Mouse (Mus musculus) liver, embryonic 12.5 days (tissue): Measurements from ENCODE around the gene Sipa1l3. TPM values are rescaled to one million over a fixed set of nuclear protein-coding genes. Genes with fewer than 3 reads are reported as not detected.
A peak's percentile ranks its signal among the peaks of the same experiment; 100 is the strongest.

Source experiments
- ATAC-seq: fragments of 200-750 bp; cut with Nextera tagmentation; 2 replicates; pipeline ENCODE4 v1.8.0; 2017; ENCODE audit warnings: moderate number of reproducible peaks, mild to moderate bottlenecking, moderate library complexity
- H3K27ac ChIP-seq: fragments of 300-500 bp; sonication (generic); 2 replicates; pipeline ENCODE4 v1.5.1; 2016; ENCODE audit warnings: mild to moderate bottlenecking
- H3K27me3 ChIP-seq: fragments of 300-500 bp; sonication (generic); replicated peaks from 2 replicates; pipeline ENCODE4 v1.6.1; 2016; ENCODE audit warnings: mild to moderate bottlenecking, moderate library complexity
- H3K36me3 ChIP-seq: fragments of 300-500 bp; sonication (generic); 2 replicates; pipeline ENCODE4 v1.6.1; 2016; ENCODE audit warnings: mild to moderate bottlenecking, moderate library complexity
- H3K4me1 ChIP-seq: fragments of 300-500 bp; sonication (generic); 2 replicates; pipeline ENCODE4 v1.6.1; 2016
- H3K4me2 ChIP-seq: fragments of 300-500 bp; sonication (generic); 2 replicates; pipeline ENCODE4 v1.6.1; 2016; ENCODE audit warnings: mild to moderate bottlenecking, moderate library complexity
- H3K4me3 ChIP-seq: fragments of 300-500 bp; sonication (generic); 2 replicates; pipeline ENCODE4 v1.5.1; 2016; ENCODE audit warnings: mild to moderate bottlenecking, moderate library complexity
- H3K9ac ChIP-seq: fragments of 300-500 bp; sonication (generic); 2 replicates; pipeline ENCODE4 v1.6.1; 2016; ENCODE audit warnings: mild to moderate bottlenecking, moderate library complexity
- H3K9me3 ChIP-seq: fragments of 300-500 bp; sonication (generic); replicated peaks from 2 replicates; pipeline ENCODE4 v1.6.1; 2016; ENCODE audit warnings: mild to moderate bottlenecking, moderate library complexity
- WGBS: fragments of 180-500 bp; shearing (Covaris S2); methylation state at CpG from one replicate; pipeline ENCODE4 v1.1.7; 2016; ENCODE audit not compliant: insufficient replicate concordance; 5-methylcytosine and 5-hydroxymethylcytosine counted together
- polyA plus RNA-seq: library from polyadenylated mRNA; unstranded; fragments of >200 nt; fragmentation: Nextera tagmentation; extraction: Ambion mirVana; gene quantifications from 2 replicates; pipeline ENCODE4 v1.2.1, GENCODE M21; 2016

The Sipa1l3 gene
- polyA plus RNA-seq, 1 experiment from 2014 or later, result 4.1 TPM

GRCm38 (mm10) chr7:29396943-29397340 lies 121.5 kb downstream of the Sipa1l3 start:
- 84% methylated on average over 16 of the region's 16 CpGs for WGBS
- ATAC-seq, result no peak
- H3K27me3 ChIP-seq, result no peaks in the 10 kb centered on the region
- H3K9ac ChIP-seq, result no peak overlapping the region
- no peak overlapping the region for H3K4me3 ChIP-seq
- peaks cover 23% of the 10 kb centered on the region for H3K4me1 ChIP-seq
- H3K4me2 ChIP-seq, result no peak overlapping the region
- H3K27ac ChIP-seq, result no peak overlapping the region
- peaks cover 64% of the 10 kb centered on the region for H3K36me3 ChIP-seq
- no peaks in the 10 kb centered on the region for H3K9me3 ChIP-seq

- Histone ChIP-seq H3K4me1 (peaks cover 24% of the 10 kb centered on the region), H3K4me3 (no peak overlapping the region), H3K4me2 (no peak overlapping the region), H3K27ac (no peak overlapping the region), H3K9ac (no peak overlapping the region), H3K9me3 (no peaks in the 10 kb centered on the region), H3K27me3 (no peaks in the 10 kb centered on the region), H3K36me3 (peaks cover 64% of the 10 kb centered on the region)
- ATAC-seq, result no peak
- WGBS, result 69% methylated on average over 12 of the region's 12 CpGs
These were observed 122.1 kb downstream of the Sipa1l3 start for GRCm38 (mm10) chr7:29396216-29396942.

DNA sequence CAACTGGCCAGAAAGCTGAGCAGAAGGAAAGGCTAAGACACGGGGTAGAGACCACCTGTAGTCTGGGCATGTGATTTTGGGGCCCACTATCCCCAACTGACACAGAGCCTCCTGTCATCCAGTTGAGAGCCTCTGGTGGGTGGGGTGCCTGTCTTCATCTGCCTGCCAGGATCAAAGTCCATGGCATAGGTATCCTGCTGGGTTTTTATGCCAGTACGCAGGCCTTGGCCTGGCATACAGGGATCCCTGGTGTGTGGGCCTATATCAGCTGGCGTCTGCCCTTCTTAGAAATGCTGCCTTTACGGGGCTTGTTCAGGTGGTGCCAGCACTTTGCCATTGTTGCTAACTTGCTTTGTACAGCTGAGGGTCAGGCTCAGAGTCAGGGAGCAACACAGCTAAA lies 123.3 kb downstream of the Sipa1l3 start:
- no peaks in the 10 kb centered on the region for H3K9me3 ChIP-seq
- no peaks in the 10 kb centered on the region for H3K27me3 ChIP-seq
- H3K36me3 ChIP-seq, result peaks cover 56% of the 10 kb centered on the region
- H3K27ac ChIP-seq, result no peak overlapping the region
- H3K4me3 ChIP-seq, result no peak overlapping the region
- H3K4me2 ChIP-seq, result no peak overlapping the region
- no peak for ATAC-seq
- H3K9ac ChIP-seq, result no peak overlapping the region
- peaks cover 29% of the 10 kb centered on the region for H3K4me1 ChIP-seq
- WGBS, result 75% methylated on average over 4 of the region's 4 CpGs

DNA sequence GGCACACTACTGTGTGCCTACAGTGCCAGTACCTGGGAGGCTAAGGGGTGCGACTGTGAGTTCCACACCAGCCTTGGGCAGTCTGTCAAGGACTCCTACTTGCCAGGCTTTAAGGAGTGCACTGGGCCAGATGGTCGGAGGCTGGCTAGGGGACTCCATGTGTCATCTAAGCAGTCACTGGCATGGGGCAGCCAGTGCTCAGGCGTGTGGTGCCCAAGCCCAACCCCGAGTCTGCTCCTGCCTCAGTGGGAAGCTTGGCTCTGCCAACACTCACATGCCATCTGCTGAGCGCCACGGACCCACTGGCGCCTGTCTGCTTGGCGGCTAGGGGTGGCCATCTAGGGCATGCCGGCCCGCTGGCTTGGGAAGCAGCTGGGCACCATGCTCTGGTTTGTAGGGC lies 125.1 kb downstream of the Sipa1l3 start:
- Histone ChIP-seq H3K4me2 (no peak overlapping the region), H3K36me3 (peaks cover 37% of the 10 kb centered on the region), H3K27me3 (no peaks in the 10 kb centered on the region), H3K4me3 (no peak overlapping the region), H3K4me1 (peaks cover 33% of the 10 kb centered on the region), H3K9ac (no peak overlapping the region), H3K9me3 (no peaks in the 10 kb centered on the region), H3K27ac (no peak overlapping the region)
- 0 out of 2 replicates have a peak, but pooled peaks have one; percentile 16 for ATAC-seq
- WGBS, result 81% methylated on average over 10 of the region's 10 CpGs

DNA sequence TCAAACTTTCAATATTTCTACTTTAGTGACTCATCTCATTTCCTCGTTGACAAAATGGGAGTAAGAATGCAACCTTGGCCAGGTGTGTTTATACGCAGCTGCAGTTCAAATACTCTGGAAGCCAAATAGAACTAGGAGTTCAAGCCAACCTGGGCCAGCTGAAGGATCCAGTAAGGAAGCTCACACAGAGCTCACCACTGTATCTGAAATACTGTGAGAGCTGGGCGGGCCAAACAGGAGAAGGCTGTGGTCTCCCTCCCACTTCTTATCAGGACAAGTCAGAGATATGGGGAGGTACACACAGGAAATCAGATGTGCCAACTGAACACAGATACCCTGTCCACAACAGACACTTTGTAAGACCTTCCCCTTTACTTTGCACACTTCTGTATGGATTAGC lies 125.6 kb downstream of the Sipa1l3 start:
- peak overlapping the region; percentile 7; the same call in 1 of the 2 replicates for H3K4me2 ChIP-seq
- H3K4me3 ChIP-seq, result no peak overlapping the region
- no peak overlapping the region for H3K9ac ChIP-seq
- 45% methylated on average over 3 of the region's 3 CpGs for WGBS
- H3K36me3 ChIP-seq, result peaks cover 39% of the 10 kb centered on the region
- H3K27ac ChIP-seq, result no peak overlapping the region
- H3K9me3 ChIP-seq, result no peaks in the 10 kb centered on the region
- no peaks in the 10 kb centered on the region for H3K27me3 ChIP-seq
- peak; percentile 55; the same call in 1 of the 2 replicates for ATAC-seq
- peaks cover 33% of the 10 kb centered on the region for H3K4me1 ChIP-seq

- no peaks in the 10 kb centered on the region for H3K9me3 ChIP-seq
- H3K4me1 ChIP-seq, result peaks cover 33% of the 10 kb centered on the region
- WGBS, result 70% methylated on average over 25 of the region's 25 CpGs
- H3K4me2 ChIP-seq, result no peak overlapping the region
- H3K27ac ChIP-seq, result no peak overlapping the region
- no peaks in the 10 kb centered on the region for H3K27me3 ChIP-seq
- no peak overlapping the region for H3K4me3 ChIP-seq
- no peak for ATAC-seq
- peaks cover 45% of the 10 kb centered on the region for H3K36me3 ChIP-seq
- no peak overlapping the region for H3K9ac ChIP-seq
These were observed 126.5 kb downstream of the Sipa1l3 start for GRCm38 (mm10) chr7:29391761-29392512.

DNA sequence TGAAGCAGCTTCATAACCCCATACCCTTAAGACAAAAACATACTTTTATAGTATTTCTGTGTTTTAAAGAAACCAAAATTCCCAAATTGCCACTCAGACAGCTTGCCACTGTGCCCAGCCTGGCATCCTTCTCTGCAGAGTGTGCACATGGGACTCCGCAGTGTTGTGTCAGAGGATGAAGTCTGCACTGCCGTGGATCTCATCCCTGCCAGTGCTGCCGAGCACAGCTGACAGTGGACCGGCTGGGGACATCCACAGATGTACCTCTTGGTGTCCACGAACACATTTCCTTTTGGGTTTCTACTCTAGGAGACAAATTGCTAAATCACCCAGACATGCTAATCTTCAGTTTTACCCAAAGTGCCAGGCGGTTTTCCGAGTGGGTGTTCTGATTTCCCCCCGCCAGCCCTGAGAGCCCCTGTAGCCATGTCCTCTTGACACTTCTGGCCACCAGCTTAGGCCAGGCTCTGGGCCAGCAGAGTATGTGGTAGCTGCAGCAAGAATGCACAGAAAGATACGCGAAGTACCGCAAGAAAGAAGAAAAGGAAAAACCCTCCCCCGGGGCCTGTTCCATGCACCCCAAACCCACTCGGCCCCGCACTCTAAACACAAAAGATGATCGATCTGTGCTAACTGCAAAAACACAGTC lies 127.2 kb downstream of the Sipa1l3 start:
- WGBS, result 81% methylated on average over 15 of the region's 15 CpGs
- H3K36me3 ChIP-seq, result peaks cover 45% of the 10 kb centered on the region

GRCm38 (mm10) chr7:29390234-29390633 lies 128.2 kb downstream of the Sipa1l3 start:
- ATAC-seq, result no peak
- 44% methylated on average over 10 of the region's 10 CpGs for WGBS
- Histone ChIP-seq H3K27ac (no peak overlapping the region), H3K4me3 (no peak overlapping the region), H3K27me3 (no peaks in the 10 kb centered on the region), H3K36me3 (peaks cover 43% of the 10 kb centered on the region), H3K9ac (no peak overlapping the region), H3K4me1 (peaks cover 33% of the 10 kb centered on the region), H3K4me2 (no peak overlapping the region), H3K9me3 (no peaks in the 10 kb centered on the region)

More for the DNA sequence above, 127.2 kb downstream of the Sipa1l3 start:
- Histone ChIP-seq H3K9ac (no peak overlapping the region), H3K4me2 (no peak overlapping the region), H3K9me3 (no peaks in the 10 kb centered on the region), H3K4me3 (no peak overlapping the region), H3K27ac (no peak overlapping the region), H3K4me1 (peaks cover 33% of the 10 kb centered on the region), H3K27me3 (no peaks in the 10 kb centered on the region)
- ATAC-seq, result no peak

DNA sequence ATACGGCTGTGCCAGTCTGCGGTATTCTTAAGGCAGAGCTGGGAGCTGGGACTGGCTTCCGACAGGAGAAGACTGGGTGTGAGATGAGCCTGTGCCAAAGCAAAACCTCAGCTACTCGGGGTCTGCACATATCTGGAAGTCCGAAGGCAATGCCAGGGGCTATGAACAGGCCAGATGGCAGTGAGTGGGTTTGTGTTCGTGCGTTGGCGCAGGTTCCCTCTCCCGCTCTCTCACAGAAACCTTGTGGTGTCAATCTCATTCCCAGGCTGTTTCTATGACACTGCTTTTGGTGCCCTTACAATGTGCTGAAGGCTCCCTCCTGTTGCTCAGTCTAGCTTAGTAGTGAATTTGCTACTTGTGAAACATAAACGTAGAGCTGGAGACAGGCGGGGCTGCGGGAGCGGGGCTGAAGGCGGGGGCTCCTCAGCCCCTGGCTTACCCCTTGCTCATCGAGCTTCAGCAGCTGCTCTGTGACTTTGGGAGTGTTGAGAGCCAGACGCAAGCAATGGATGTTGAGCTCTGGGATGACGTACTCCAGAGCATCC lies 130.8 kb downstream of the Sipa1l3 start:
- H3K27me3 ChIP-seq, result no peaks in the 10 kb centered on the region
- ATAC-seq, result no peak
- 85% methylated on average over 17 of the region's 17 CpGs for WGBS

GRCm38 (mm10) chr7:29386349-29386748 lies 132.1 kb downstream of the Sipa1l3 start:
- H3K4me2 ChIP-seq, result no peak overlapping the region
- H3K27ac ChIP-seq, result no peak overlapping the region
- no peaks in the 10 kb centered on the region for H3K9me3 ChIP-seq
- 85% methylated on average over 13 of the region's 13 CpGs for WGBS
- H3K9ac ChIP-seq, result no peak overlapping the region
- ATAC-seq, result no peak
- peaks cover 40% of the 10 kb centered on the region for H3K36me3 ChIP-seq
- peaks cover 9% of the 10 kb centered on the region for H3K4me1 ChIP-seq
- no peak overlapping the region for H3K4me3 ChIP-seq
- no peaks in the 10 kb centered on the region for H3K27me3 ChIP-seq

More for the DNA sequence above, 130.8 kb downstream of the Sipa1l3 start:
- no peak overlapping the region for H3K9ac ChIP-seq
- H3K27ac ChIP-seq, result no peak overlapping the region
- H3K9me3 ChIP-seq, result no peaks in the 10 kb centered on the region
- peaks cover 17% of the 10 kb centered on the region for H3K4me1 ChIP-seq
- no peak overlapping the region for H3K4me3 ChIP-seq
- peaks cover 28% of the 10 kb centered on the region for H3K36me3 ChIP-seq
- no peak overlapping the region for H3K4me2 ChIP-seq

DNA sequence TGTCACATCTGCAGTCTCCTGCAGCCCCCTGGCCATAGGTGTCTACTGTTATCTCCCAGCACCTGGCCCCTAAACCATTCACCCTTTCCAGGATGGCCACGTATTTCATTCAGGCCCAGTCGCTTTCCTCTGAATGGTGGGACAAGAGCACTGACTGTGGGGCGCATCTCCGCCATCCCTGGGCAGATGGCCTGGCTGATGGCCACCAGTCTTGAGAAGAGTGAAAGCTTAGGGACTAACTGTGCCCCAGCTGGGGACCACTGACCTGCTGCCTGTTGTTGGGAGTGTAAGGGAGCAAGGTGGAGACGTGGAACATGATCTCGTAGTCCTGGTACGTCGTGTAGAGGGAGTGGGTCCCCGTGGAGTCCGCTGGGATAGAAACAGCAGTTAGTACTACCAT lies 132.7 kb downstream of the Sipa1l3 start:
- Histone ChIP-seq H3K4me1 (peaks cover 9% of the 10 kb centered on the region), H3K27ac (no peak overlapping the region), H3K4me3 (no peak overlapping the region), H3K36me3 (peaks cover 41% of the 10 kb centered on the region), H3K9ac (no peak overlapping the region), H3K9me3 (no peaks in the 10 kb centered on the region), H3K4me2 (no peak overlapping the region), H3K27me3 (no peaks in the 10 kb centered on the region)
- ATAC-seq, result no peak
- WGBS, result 87% methylated on average over 10 of the region's 10 CpGs

DNA sequence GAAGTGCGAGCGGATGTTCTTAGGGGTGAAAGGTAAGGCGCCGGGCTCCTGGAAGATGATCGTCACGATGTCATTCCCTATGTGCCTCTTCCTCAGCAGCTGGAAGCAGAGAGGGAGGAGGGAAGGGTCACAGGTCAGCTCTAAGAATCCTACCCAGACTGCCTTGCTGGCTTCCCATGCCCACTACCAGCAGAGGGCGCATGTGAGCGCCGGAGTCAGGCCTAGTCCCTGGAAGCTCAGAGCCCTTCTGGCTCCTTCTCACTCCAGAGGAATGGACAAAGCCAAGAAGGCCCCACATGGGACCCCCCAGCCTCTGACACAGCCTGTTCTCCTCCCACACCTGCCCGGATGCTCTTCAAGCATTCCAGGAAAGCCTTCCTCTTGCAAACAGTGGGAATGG lies 135.2 kb downstream of the Sipa1l3 start:
- Histone ChIP-seq H3K9ac (no peak overlapping the region), H3K4me3 (no peak overlapping the region), H3K9me3 (no peaks in the 10 kb centered on the region), H3K27me3 (no peaks in the 10 kb centered on the region), H3K4me1 (no peaks in the 10 kb centered on the region), H3K4me2 (no peak overlapping the region), H3K36me3 (peaks cover 48% of the 10 kb centered on the region), H3K27ac (no peak overlapping the region)
- 33% methylated on average over 10 of the region's 10 CpGs for WGBS
- peak; percentile 58 for ATAC-seq
